Mouse (Mus musculus) intestine, embryonic 16.5 days (tissue): ENCODE data around the gene Fam214a. TPM values are rescaled to one million over a fixed set of nuclear protein-coding genes. Genes with fewer than 3 reads are reported as not detected.

Experiments used
- ATAC-seq: fragments of 200-750 bp; cut with Nextera tagmentation; 2 replicates; pipeline ENCODE4 v1.8.0; 2017; ENCODE audit warnings: moderate TSS enrichment, moderate library complexity
- H3K27ac ChIP-seq: fragments of 300-500 bp; sonication (generic); 2 replicates; pipeline ENCODE4 v1.5.1; 2014; ENCODE audit warnings: mild to moderate bottlenecking, low read length
- H3K27me3 ChIP-seq: fragments of 300-500 bp; sonication (generic); replicated peaks from 2 replicates; pipeline ENCODE4 v1.6.1; 2014; ENCODE audit warnings: low read length, control low read depth, mixed read lengths; ENCODE audit not compliant: control insufficient read depth, insufficient read depth
- H3K36me3 ChIP-seq: fragments of 300-500 bp; sonication (generic); 2 replicates; pipeline ENCODE4 v1.6.1; 2014; ENCODE audit warnings: low read length, control low read depth; ENCODE audit not compliant: control insufficient read depth, insufficient read depth
- H3K4me1 ChIP-seq: fragments of 300-500 bp; sonication (generic); 2 replicates; pipeline ENCODE4 v1.6.1; 2014; ENCODE audit warnings: low read length, control low read depth, mixed read lengths; ENCODE audit not compliant: control insufficient read depth, insufficient read depth
- H3K4me2 ChIP-seq: fragments of 300-500 bp; sonication (generic); 2 replicates; pipeline ENCODE4 v1.6.1; 2014; ENCODE audit warnings: low read depth, low read length, control low read depth
- H3K4me3 ChIP-seq: fragments of 300-500 bp; sonication (generic); 2 replicates; pipeline ENCODE4 v1.5.1; 2014; ENCODE audit warnings: mild to moderate bottlenecking, low read length
- H3K9ac ChIP-seq: fragments of 300-500 bp; sonication (generic); 2 replicates; pipeline ENCODE4 v1.6.1; 2014; ENCODE audit warnings: low read depth, low read length
- H3K9me3 ChIP-seq: fragments of 300-500 bp; sonication (generic); 2 replicates; pipeline ENCODE4 v1.6.1; 2016; ENCODE audit warnings: low read length, control low read depth; ENCODE audit not compliant: control insufficient read depth
- WGBS: fragments of 180-500 bp; shearing (Covaris S2); extraction: QIAGEN DNeasy Blood & Tissue Kit; methylation state at CpG from one replicate; pipeline ENCODE4 v1.1.7; 2014; 5-methylcytosine and 5-hydroxymethylcytosine counted together
- polyA plus RNA-seq: library from polyadenylated mRNA; unstranded; fragments of >200 nt; fragmentation: Nextera tagmentation; extraction: Ambion mirVana; gene quantifications from 2 replicates; pipeline ENCODE4 v1.2.1, GENCODE M21; 2015

Gene Fam214a
- polyA plus RNA-seq, 1 experiment from 2014 or later: 8.6 TPM

GRCm38 (mm10) chr9:75047079-75047478 lies 94.4 kb downstream of the Fam214a start:
- H3K9me3 ChIP-seq: no peaks in the 10 kb centered on the region
- no peaks in the 10 kb centered on the region for H3K27me3 ChIP-seq
- no peak overlapping the region for H3K27ac ChIP-seq
- H3K4me2 ChIP-seq: no peak overlapping the region
- no peak overlapping the region for H3K9ac ChIP-seq
- H3K36me3 ChIP-seq: no peaks in the 10 kb centered on the region
- H3K4me1 ChIP-seq: peaks cover 8% of the 10 kb centered on the region
- no peak for ATAC-seq
- H3K4me3 ChIP-seq: no peak overlapping the region

- Histone ChIP-seq H3K27me3 (no peaks in the 10 kb centered on the region), H3K36me3 (no peaks in the 10 kb centered on the region), H3K9me3 (no peaks in the 10 kb centered on the region), H3K27ac (no peak overlapping the region), H3K9ac (no peak overlapping the region), H3K4me1 (peaks cover 8% of the 10 kb centered on the region), H3K4me3 (no peak overlapping the region), H3K4me2 (no peak overlapping the region)
- no peak for ATAC-seq
- 55% methylated on average over 3 of the region's 3 CpGs for WGBS
Observed at GRCm38 (mm10) chr9:75049100-75049499, 96.4 kb downstream of the Fam214a start.

- Histone ChIP-seq H3K27ac (no peak overlapping the region), H3K4me2 (no peak overlapping the region)
- 33% methylated on average over 3 of the region's 3 CpGs for WGBS
Observed at GRCm38 (mm10) chr9:75050003-75050402, 97.3 kb downstream of the Fam214a start.

GRCm38 (mm10) chr9:75051841-75052240 lies 99.2 kb downstream of the Fam214a start:
- H3K27me3 ChIP-seq: no peaks in the 10 kb centered on the region
- 81% methylated on average over 4 of the region's 4 CpGs for WGBS
- H3K27ac ChIP-seq: no peak overlapping the region
- no peak overlapping the region for H3K9ac ChIP-seq
- H3K36me3 ChIP-seq: no peaks in the 10 kb centered on the region; the same call in 1 of the 2 replicates
- peaks cover 8% of the 10 kb centered on the region for H3K4me1 ChIP-seq
- no peak overlapping the region for H3K4me3 ChIP-seq
- H3K4me2 ChIP-seq: no peak overlapping the region
- no peaks in the 10 kb centered on the region for H3K9me3 ChIP-seq
- ATAC-seq: no peak

More at GRCm38 (mm10) chr9:75050003-75050402, 97.3 kb downstream of the Fam214a start:
- no peaks in the 10 kb centered on the region for H3K9me3 ChIP-seq
- no peak overlapping the region for H3K4me3 ChIP-seq
- ATAC-seq: peak; percentile 71
- H3K27me3 ChIP-seq: no peaks in the 10 kb centered on the region
- H3K9ac ChIP-seq: no peak overlapping the region
- no peaks in the 10 kb centered on the region for H3K36me3 ChIP-seq
- peaks cover 8% of the 10 kb centered on the region for H3K4me1 ChIP-seq

GRCm38 (mm10) chr9:75055046-75055445 lies 102.4 kb downstream of the Fam214a start:
- WGBS: 69% methylated on average over 5 of the region's 5 CpGs
- Histone ChIP-seq H3K27me3 (no peaks in the 10 kb centered on the region), H3K4me1 (no peaks in the 10 kb centered on the region), H3K36me3 (peaks cover 6% of the 10 kb centered on the region; the same call in 1 of the 2 replicates), H3K9ac (no peak overlapping the region), H3K9me3 (no peaks in the 10 kb centered on the region), H3K27ac (no peak overlapping the region), H3K4me2 (no peak overlapping the region), H3K4me3 (no peak overlapping the region)
- ATAC-seq: no peak

DNA sequence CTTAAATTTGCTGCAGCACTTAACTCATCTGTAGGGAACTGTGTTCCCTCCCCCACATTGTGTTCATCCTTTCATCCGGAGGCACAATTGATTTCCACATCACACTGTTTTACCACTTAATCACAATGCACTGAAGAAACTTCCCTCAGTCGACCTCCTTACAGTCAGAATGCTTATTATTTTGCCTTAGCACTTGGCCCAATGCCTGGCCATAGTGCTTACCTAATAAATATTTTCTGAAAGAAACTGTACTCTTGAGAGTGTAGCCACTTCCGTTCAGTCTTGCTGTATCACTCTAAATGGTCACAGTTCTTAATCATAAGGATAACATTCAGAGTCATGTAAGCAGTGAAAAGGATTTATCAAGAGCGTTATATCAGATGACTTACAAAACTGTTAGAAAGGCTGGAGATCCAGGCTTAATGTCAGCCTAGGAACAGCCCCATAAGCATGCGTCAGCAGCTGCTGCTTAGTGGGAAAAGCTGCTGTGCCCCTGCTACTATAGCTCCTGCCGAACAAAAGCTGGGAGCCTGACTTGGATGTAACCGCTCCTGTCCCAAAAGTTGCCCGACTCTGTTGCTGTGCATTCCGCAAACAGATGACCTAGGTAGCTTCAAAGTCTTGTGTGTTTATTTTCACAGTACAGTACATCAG lies 112.1 kb downstream of the Fam214a start:
- no peak overlapping the region for H3K4me2 ChIP-seq
- no peak overlapping the region for H3K9ac ChIP-seq
- H3K27ac ChIP-seq: no peak overlapping the region
- no peaks in the 10 kb centered on the region for H3K36me3 ChIP-seq
- no peaks in the 10 kb centered on the region for H3K9me3 ChIP-seq
- H3K27me3 ChIP-seq: no peaks in the 10 kb centered on the region
- no peaks in the 10 kb centered on the region for H3K4me1 ChIP-seq
- no peak overlapping the region for H3K4me3 ChIP-seq
- 58% methylated on average over 9 of the region's 9 CpGs for WGBS
- ATAC-seq: 0 out of 2 replicates have a peak, but pooled peaks have one; percentile 11

- H3K27me3 ChIP-seq: no peaks in the 10 kb centered on the region
- no peak for ATAC-seq
- 23% methylated on average over 23 of the region's 23 CpGs for WGBS
- peaks cover 7% of the 10 kb centered on the region; the same call in 1 of the 2 replicates for H3K4me1 ChIP-seq
- peak within 1 kb of the TSS; percentile 99 for H3K4me2 ChIP-seq
- peak within 1 kb of the TSS; percentile 83 for H3K4me3 ChIP-seq
- peak within 1 kb of the TSS; percentile 70 for H3K27ac ChIP-seq
- H3K9ac ChIP-seq: peak within 1 kb of the TSS; percentile 83
- no peaks in the 10 kb centered on the region for H3K36me3 ChIP-seq
- H3K9me3 ChIP-seq: no peaks in the 10 kb centered on the region
Observed at GRCm38 (mm10) chr9:75070457-75071028, 117.9 kb downstream of the Fam214a start, which contains the start of gene Myo5a. Gene Myo5a, plus strand, starts transcription at chr9:75071015.

DNA sequence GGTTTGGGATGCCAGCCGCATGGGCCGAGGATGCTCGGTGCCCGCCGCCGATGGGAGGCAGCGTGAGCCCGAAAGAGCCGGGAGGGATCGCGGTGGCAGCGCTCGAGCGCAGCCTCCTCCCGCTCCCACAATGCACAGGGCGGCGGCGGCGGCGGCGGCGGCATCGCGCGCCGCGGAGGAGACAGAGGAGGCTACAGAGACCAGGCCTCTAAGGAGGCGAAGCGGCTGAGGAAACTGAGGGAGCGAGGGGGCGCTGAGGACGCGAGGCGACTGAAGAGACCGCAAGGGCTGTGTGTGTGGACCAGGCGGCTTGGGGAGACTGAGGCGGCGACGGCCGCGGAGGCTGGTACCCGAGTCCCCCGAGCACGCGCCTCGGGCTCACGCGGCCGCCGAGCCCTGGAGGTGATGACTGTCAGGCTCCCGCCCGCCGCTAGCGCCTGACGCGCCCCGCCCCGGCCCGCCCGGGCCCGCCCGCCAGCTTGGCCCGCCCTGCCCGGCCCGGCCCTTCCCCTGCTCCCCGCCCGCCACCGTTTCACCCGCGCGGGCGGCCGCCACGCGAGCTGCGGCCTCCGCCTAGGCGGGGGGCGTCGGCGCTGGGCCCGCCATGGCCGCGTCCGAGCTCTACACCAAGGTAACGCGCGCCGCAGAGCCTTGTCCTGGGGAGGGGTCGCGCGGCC lies 118.5 kb downstream of the Fam214a start:
- Histone ChIP-seq H3K36me3 (no peaks in the 10 kb centered on the region), H3K4me3 (peak overlapping the region; percentile 83), H3K9ac (peak overlapping the region; percentile 83), H3K9me3 (no peaks in the 10 kb centered on the region), H3K4me2 (peak overlapping the region; percentile 99), H3K27ac (peak overlapping the region; percentile 70), H3K4me1 (peaks cover 7% of the 10 kb centered on the region; the same call in 1 of the 2 replicates), H3K27me3 (no peaks in the 10 kb centered on the region)
- peak; percentile 99 for ATAC-seq
- under 1% methylated on average over 74 of the region's 92 CpGs for WGBS

- 0 out of 2 replicates have a peak, but pooled peaks have one; percentile 27 for ATAC-seq
- H3K4me3 ChIP-seq: peak overlapping the region; percentile 83
- H3K27me3 ChIP-seq: no peaks in the 10 kb centered on the region
- H3K4me1 ChIP-seq: peaks cover 7% of the 10 kb centered on the region; the same call in 1 of the 2 replicates
- under 1% methylated on average over 29 of the region's 29 CpGs for WGBS
- peak overlapping the region; percentile 99 for H3K4me2 ChIP-seq
- H3K27ac ChIP-seq: peak overlapping the region; percentile 70
- H3K36me3 ChIP-seq: no peaks in the 10 kb centered on the region
- peak overlapping the region; percentile 83 for H3K9ac ChIP-seq
- H3K9me3 ChIP-seq: no peaks in the 10 kb centered on the region
Observed at GRCm38 (mm10) chr9:75071706-75072192, 119.1 kb downstream of the Fam214a start.
